Mouse (Mus musculus): ENCODE measurements around the gene Gm28372.

Gm28372 gene

DNA sequence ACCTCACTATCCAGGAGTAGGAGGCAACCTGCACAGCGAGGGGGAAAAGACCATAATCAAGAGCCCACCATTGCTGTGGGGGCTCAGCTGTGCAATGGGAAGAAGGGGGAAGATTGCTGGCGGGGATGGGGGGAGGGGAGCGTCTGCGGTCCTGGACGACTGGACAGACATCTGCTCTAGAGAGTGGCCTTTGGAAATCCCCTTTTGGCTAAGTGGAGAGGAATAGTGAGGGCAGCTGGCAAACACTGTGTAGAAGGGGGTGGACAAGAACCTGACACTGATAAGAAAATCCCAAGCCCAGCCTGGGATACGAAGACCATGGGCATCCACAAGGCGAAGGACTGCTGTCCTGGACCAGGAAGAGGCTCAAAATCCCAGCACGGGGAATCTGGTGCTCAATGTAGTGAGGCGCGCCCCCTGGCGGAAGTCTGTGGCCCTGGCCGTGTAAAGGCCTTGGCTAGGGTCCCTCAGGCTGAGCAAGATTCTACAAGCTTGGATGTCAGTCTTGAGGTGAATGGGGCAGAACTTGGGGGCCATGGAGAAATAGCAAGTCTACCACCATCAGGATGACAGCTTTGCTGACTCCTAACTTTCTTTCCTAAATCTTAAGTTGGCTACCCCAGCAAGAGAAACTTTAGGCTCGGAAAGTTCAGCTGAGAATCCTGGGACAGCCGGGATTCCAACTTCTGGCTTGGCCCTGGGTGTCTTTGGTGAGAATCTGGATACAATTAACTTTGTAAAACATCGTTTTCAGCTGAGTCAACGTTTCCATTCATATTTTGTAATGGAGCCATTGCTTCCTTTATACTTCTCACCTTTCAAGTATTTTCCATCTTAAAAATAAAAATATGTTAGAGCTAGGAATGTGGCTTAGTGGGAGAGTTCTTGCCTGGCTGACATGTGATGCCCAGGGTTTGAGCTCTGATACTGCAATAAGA lies 6.8 kb downstream of the Gm28372 start:
- peak; percentile 88 for DNase-seq (ENCODE audit: extremely low spot score, low spot score)

DNA sequence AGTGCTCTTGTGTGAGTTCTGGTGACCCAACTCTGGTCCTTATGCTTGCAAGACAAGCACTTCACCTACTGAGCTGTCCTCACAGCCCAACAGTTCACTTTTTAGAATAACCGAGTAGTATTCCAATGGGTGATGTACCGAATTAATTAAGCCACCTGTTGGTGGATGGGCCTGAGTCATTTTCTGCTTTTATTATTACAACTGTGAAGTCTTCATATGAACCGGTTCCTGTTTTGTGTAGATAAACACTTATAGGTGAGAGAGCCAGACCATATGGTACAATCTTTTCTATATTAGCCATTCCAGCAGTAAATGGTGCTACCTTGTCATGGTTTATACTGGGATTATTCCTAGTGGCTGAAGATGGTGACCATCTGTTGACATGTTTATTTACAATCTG lies 7.7 kb downstream of the Gm28372 start:
- no peak for DNase-seq (ENCODE audit: extremely low spot score, low spot score)

DNA sequence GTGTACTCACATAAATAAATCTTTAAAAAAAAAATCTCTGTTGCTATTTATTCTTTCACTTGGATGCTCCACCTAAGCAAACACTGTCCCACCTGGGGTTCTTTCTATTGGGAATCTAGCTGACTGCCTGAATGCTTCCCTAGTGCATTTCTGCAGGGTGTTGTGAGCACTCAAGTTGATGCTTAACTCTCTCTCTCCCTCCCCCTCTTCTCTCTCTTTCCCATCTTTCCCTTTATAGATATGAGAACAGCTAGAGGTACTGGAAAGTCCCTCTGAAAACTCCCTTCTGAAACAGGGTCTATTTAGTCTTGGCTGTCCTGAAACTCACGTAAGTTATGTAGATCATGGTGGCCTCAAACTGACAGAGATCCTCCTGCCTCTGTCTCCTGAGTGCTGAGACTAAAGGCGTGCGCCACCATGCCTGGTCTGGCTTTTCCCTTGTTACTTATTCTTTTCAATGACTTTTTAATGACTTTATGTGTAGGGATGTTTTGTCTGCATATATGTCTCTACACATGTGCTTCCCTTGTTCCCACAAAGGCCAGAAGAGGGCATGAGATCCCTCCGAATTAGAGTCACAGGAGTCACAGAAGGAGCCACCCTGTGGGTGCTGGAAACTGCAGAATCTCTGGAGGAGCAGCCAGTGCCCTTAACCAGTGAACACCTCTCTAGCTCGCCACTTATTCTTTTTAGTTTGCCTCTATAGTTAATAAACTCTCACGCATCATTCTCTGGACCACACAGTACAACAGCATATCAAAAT lies 9.2 kb downstream of the Gm28372 start:
- DNase-seq (ENCODE audit: extremely low spot score, low spot score): no peak

DNA sequence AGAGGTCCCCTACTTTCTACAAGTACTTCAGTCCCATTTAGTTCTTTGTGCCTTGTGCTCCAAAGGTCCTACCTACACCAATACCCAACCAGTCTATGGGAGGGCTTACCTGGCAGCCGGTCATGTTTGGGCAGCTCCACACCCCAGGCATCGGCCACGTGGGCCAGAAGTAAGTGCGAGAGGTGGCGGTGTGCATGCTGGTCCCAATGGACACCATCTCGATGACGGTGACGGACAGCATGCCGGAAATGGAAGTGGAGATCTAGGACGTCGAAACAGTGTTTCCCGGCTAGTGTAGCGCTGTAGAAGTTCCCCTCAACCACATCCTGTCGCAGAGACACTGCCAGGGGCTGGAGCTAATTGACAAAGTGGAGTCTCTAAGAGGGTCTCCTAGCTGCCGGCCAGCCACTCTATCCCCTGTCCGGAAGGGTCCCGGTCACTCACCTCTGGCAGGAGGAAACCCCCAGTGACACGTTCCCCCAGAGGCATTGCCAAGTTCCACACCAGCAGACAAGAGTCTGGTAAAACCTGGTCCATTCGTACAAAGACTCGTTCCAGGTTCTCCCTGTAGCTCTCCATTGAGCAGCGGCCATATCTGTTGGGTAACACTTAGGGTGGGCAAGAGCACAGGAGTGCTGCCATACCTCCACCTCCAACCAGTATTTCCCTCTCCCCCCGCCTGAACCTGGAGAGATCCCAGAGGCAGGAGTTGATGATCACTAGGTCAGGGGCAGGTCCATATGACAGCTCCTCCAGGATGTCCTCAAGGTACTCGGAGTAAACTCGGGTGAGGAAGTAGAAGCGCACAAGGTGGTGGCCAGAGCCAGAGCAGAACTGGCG lies 17.0 kb downstream of the Gm28372 start:
- no peak for DNase-seq (ENCODE audit: extremely low spot score, low spot score)

DNA sequence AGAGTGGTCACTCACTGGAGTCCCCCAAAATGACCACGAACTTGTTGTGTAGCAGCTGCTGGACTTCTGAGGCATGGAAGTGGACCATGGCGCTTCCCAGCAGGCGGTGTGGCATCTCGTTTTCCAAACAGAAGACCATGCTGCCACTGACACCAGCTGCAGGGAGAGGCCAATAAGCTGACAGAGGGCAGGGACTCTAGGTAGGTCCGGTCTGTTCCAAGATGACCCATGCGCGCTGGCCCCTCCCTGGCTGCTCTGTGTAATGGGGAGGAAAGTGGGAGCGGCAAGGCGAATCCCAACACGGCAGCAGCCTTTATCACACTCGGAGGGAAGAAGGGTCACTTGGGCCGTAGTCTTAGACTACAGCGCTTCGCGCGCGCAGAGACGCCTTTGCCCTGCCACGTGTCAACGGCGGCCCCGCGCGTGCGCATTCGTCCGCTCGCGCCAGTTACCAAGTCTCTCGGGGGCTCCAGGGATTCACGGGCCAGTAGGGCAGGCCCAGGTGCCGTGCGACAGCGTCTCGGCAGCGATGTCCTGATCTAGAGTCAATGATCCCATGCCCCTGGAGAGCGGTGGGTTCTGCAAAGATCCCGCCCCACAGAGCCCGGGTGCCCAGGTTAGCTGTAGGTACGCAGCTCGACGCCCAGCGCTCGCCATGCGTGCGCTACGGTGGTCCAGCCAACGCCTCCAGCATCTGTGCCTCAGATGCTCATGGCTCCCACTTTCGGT lies 18.5 kb downstream of the Gm28372 start:
- peak; percentile 86 for DNase-seq (ENCODE audit: extremely low spot score, low spot score)

DNA sequence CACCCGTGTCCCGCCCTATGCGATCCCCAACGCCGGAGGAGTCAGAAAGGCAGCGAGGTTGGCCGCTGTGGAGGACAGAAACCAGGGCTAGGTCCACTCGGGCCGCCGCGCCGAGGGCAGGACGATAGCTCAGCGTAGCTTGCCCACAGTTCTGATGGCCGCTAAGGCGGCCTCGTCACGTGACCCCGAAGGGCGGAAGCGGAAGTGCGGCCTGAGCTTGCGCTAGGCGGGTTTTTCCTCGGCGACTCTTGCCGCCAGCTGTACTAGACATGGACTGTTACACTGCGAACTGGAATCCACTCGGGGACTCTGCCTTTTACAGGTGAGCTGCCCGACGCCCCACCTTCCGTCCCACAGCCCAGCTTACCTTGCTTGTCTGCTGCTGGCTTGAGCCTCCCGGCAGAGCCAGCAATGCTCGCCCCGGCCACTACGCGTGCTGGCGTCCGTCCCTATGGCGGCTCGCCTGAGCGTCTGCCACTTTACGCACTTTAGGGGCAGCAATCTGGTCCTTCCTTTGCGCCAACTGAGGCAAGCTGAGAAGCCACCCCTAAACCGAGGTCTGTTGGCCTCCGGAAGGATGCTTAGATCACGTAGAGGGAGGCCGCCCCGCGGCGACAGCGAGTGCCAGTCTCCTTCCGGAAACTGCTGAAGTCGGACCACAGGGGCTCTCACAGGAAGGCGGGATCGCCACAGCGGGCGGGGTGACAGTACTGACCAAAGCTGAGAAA lies 19.3 kb downstream of the Gm28372 start, which contains the start of the genes Vps16 and Pced1a:
Gene Vps16, plus strand, starts transcription at position 214 of the 728 bp plus-strand sequence.
Gene Pced1a, minus strand, starts transcription at position 576 of the 728 bp plus-strand sequence.
- DNase-seq (ENCODE audit: extremely low spot score, low spot score): peak; percentile 98

DNA sequence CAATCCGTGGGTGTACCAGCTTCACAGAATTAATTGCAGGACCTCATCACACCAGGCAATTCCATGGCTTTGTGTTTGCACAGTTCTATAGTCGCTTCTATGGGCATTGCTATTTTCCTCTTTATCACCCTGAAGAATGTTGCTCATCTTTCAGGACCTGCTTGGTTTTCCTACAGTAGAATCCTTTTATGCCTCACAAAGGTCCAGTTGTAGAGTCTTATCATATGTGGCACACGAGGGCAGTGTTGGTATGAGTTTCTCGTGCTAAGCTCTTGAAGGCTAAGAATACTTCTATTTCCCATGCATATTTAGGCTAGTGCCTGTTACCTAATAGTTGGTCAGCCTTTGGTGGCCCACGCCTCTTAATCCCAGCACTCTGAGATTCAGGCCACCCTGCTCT lies 20.1 kb downstream of the Gm28372 start:
- DNase-seq (ENCODE audit: extremely low spot score, low spot score): no peak

DNA sequence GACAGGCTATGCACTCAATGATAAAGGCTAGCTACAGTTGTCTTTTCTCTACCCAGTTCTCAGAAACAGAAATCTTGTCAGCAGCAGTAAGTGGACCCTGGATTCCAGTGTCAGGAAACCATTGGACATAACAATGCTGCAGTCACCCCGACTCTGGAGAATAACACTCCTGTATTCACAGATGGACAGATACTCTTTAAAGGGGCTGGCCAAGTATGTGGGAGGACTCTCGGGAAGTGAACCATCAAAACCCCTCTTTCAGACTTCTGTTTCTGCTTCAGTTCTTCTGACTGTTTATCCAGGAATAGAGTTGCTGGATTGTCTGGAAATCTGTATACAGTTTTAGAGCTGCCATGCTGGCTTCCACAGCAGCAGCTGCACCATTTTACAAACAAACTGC lies 24.8 kb downstream of the Gm28372 start:
- no peak for DNase-seq (ENCODE audit: extremely low spot score, low spot score)

DNA sequence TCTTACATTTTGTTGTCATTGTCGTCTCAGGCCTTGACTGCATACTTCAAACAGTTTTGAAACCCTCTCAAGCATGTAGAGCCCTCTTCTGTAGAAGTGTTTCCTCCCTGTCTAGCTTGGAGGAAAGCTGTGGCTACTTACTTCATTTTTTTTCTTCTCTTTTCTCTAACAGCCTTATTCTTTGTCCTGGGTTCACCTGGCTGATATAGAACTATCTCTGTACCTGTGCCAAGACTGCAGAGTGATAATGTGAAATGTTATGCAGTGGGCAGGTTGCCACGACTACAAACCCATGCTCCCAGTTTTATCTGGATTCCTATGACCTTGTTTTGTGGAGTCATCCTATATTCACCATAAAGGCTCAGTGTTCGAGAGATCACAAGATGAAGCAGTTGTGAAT lies 25.4 kb downstream of the Gm28372 start:
- no peak for DNase-seq (ENCODE audit: extremely low spot score, low spot score)

DNA sequence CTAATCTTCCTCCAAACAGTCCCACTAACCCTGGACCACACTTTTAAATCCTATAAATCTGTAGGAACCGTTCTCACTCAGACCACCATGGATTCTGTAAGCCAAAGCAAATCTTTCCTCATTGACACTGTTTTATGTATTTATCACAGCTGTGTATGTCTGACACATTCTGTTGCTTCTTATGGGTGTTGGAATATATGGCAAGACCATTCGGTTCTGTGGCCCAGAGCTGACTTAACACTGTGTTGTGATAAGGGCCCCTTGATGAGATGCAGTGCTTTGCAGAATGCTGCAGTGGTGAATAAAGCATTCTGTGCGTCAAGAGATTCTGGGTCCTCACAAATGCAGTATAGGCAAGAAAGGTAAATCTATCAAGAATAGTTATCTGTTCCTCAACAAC lies 27.1 kb downstream of the Gm28372 start:
- no peak for DNase-seq (ENCODE audit: extremely low spot score, low spot score)

DNA sequence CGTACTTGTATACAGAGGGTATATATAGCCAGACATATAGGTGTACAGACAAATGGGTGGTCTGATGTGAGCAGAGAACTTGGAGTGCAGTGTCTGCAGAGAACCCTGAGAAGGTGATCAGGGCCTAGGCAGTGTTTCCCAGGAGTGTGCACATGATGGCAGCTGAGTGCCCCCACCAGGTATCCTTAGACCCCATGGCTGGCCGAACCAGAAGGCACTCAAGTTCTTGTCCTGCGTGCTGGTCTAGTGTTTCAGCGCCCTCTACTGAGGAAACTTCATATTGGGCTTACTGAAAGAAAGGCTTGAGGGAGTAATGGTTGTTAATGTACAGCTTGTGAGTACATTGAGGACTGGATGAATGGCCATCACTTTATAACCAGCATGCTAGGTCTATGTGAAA lies 28.1 kb downstream of the Gm28372 start:
- no peak for DNase-seq (ENCODE audit: extremely low spot score, low spot score)

DNA sequence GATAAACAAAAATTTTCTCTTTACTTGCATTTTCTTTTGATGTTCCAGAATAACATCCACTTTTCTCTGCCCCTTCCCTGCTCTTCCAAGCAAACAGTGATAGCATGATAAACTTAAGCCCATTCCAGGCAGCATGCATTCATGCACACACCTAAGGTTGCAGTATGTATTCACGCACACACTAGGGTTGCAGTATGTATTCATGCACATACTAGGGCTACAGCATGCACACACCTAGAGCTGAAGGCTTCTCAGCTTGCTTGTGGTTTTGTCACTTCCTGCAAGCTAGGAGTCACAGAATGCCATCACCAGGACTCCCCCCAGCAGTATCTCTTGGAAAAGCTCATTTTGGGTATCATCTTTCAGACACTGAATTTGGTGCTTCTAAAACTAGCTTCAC lies 31.7 kb downstream of the Gm28372 start:
- DNase-seq (ENCODE audit: extremely low spot score, low spot score): no peak

DNA sequence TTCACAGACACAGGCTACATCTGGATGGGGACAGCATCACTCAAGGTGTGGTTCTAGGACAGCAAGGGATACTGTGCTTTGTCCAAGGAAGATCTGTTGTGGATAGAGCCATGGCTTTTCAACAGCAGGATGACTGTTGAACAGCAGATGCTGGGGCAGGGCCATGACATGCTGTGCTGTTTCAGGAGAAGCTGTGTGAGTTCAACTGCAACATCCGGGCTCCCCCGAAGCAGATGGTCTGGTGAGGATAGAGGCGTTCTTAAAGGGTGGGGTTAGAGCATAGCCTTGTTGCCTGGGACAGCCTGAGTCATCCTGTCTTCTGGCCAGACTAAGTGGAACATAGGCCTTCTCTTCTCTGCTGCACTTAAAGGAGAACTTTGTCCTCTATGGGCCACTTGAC lies 33.8 kb downstream of the Gm28372 start:
- no peak for DNase-seq (ENCODE audit: extremely low spot score, low spot score)

DNA sequence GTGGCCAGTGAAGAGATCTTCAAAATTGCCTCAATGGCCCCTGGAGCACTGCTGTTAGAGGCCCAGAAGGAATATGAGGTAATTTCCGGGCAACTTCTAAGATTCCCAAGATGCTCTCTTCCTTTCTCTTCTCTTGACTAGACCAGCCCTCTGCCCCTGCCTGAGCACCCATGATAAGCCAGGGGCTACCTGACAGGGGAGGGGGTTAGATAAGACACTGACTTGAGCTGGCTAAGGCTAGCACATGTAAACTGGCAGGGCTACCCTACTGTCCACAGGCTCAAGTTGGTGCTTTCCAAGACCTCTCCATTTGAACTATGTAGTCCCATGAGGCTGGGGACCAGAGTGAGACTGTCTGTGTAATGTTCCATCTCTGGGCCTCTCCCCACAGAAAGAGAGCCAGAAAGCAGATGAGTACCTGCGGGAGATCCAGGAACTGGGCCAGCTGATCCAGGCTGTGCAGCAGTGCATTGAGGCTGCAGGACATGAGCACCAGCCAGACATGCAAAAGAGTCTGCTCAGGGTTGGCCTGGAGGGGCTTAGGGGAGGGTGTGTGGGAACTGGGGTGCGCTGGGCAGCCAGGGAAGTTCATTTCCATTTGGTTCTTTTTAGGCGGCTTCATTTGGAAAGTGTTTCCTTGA lies 34.9 kb downstream of the Gm28372 start:
- DNase-seq (ENCODE audit: extremely low spot score, low spot score): no peak

DNA sequence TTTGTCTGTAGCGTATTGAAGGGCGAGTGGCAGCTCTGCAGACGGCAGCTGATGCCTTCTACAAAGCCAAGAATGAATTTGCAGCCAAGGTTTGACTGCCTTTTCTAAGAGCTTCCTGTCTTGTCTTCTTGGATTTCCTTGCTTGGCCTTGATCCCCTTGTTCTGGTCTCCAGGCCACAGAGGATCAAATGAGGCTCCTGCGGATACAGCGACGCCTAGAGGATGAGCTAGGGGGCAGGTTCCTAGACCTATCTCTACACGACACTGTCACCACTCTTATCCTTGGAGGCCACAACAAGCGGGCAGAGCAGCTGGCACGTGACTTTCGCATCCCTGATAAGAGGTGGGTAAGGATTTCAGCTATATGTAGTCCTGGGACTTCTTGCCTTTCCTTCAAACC lies 37.1 kb downstream of the Gm28372 start:
- DNase-seq (ENCODE audit: extremely low spot score, low spot score): no peak

DNA sequence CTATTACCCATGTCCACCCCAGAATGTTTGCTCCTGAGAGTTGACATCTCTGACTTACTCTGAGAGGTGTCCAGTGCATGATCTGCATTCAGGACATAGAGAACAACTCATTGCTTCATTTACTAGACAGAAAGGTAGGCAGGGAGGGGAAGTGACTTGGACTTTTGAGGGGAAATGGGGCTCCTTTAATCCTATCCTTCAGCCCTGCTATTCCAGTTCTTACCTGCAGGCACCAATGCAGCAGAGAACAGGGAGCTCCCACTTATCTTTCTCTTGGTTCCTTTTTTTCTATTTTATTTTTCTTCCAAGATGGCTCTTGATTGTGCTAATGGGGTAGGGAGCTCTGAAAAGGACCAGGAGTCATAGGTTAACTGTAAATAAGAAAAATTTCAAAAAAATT lies 43.4 kb downstream of the Gm28372 start:
- DNase-seq (ENCODE audit: extremely low spot score, low spot score): no peak

DNA sequence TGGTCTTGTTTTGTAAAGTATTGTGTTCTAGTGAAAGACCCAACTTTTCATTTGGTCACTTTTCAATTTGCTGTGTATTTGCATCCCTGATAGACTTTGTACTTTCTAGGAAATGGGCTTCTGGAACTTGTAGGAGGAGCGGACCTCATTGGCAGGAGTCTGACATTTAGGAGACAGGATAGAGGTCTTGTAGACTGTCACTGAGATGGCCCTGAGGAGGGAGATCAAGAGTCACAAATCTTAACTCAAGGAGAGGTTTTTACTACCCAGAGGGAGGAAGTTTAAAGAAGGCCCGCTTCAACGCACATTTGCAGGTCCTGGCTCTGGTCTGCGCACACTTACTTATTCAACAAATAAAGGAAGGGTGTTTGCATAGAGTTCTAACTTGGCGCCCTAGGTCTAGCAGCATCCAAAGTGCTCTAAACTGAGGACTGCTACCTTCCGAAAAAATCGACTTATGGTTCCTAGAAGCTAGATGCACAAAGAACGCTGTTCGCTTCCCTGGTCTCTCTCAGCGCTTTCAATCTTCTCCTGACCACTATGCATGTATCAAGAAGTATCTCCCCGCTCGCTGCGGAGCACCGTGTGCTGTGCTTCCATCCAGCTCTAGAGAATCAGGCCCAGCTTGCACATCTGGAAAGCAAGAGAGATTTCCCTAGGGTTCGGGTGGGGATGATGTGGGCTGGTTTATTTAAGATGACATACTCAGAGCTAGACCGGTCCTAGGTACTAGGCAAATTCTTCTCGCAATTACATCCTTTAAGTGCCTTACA lies 44.2 kb downstream of the Gm28372 start:
- DNase-seq (ENCODE audit: extremely low spot score, low spot score): peak; percentile 41

DNA sequence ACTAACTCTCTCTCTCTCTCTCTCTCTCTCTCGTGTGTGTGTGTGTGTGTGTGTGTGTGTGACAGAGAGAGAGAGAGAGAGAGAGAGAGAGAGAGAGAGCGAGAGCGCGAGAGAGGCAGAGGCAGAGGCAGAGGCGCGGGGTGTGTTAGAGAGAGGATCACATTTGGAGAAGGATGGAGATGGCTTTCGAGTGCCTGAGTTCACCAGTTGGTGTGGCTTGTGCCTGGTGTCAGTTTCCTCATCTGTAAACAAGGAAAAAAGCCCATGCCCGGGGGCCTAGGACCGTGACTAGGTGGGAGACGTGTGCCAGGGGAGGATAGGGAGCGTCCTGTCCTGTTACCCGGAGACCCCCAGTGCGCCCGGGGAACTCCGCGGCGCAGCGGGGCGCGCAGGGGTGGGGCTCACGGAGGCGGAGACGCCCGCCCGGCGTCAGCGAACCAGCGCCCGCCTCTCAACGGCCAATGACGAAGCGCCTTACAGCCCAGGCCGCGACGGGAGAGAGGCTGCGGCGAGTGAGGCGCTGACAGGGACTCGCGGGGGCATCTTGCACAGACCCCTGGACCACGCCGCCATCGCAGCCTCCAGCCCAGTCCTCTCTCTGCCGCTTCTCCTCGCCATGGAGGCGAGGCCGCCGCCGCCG lies 44.9 kb downstream of the Gm28372 start, which contains the start of gene Ptpra:
Gene Ptpra, plus strand, starts transcription at position 485 of the 640 bp plus-strand sequence.
- DNase-seq (ENCODE audit: extremely low spot score, low spot score): peak; percentile 93

Data from neural tube, embryonic 10.5 days (tissue).